Mouse (Mus musculus): ENCODE measurements at regions not wholly inside any gene's neighbourhood (a gene's known extent, or its start where the extent isn't known, plus 50 kb on each side); places are given as distances from the start of the nearest gene placed in this dataset.

- Histone ChIP-seq H3K4me3 (replicated peaks) (no peak overlapping the region), H3K36me3 (ENCODE audit: control insufficient read depth) (no peaks in the 10 kb centered on the region), H3K27me3 (ENCODE audit: control insufficient read depth) (no peaks in the 10 kb centered on the region), H3K4me1 (ENCODE audit: control insufficient read depth) (no peaks in the 10 kb centered on the region), H3K9me3 (ENCODE audit: control insufficient read depth, low read length) (no peaks in the 10 kb centered on the region)
- TF ChIP-seq TAL1 (IDR thresholded peaks at IDR 0.05; ENCODE audit: low read length) (no peak), GATA1 (IDR thresholded peaks at IDR 0.05; ENCODE audit: low read length) (no peak)
Observed at GRCm38 (mm10) chr13:52154844-52155587, 308.5 kb downstream of the Gadd45g start.

GRCm38 (mm10) chr13:52155588-52156086 is 309.2 kb downstream of the Gadd45g start:
- no peak overlapping the region for H3K4me3 ChIP-seq (replicated peaks)

GRCm38 (mm10) chr13:52162676-52163075 is 316.2 kb downstream of the Gadd45g start:
- Histone ChIP-seq H3K27me3 (ENCODE audit: control insufficient read depth) (no peaks in the 10 kb centered on the region), H3K4me1 (ENCODE audit: control insufficient read depth) (no peaks in the 10 kb centered on the region), H3K9me3 (ENCODE audit: control insufficient read depth, low read length) (no peaks in the 10 kb centered on the region), H3K4me3 (replicated peaks) (no peak overlapping the region), H3K36me3 (ENCODE audit: control insufficient read depth) (no peaks in the 10 kb centered on the region)
- TF ChIP-seq GATA1 (IDR thresholded peaks at IDR 0.05; ENCODE audit: low read length) (no peak), TAL1 (IDR thresholded peaks at IDR 0.05; ENCODE audit: low read length) (no peak)

More at GRCm38 (mm10) chr13:52155588-52156086, 309.2 kb downstream of the Gadd45g start:
- TF ChIP-seq TAL1 (IDR thresholded peaks at IDR 0.05; ENCODE audit: low read length): no peak
- TF ChIP-seq GATA1 (IDR thresholded peaks at IDR 0.05; ENCODE audit: low read length): no peak
- Histone ChIP-seq H3K27me3 (ENCODE audit: control insufficient read depth) (no peaks in the 10 kb centered on the region), H3K36me3 (ENCODE audit: control insufficient read depth) (no peaks in the 10 kb centered on the region), H3K9me3 (ENCODE audit: control insufficient read depth, low read length) (no peaks in the 10 kb centered on the region), H3K4me1 (ENCODE audit: control insufficient read depth) (no peaks in the 10 kb centered on the region)

GRCm38 (mm10) chr13:52165531-52165930 is 319.1 kb downstream of the Gadd45g start:
- Histone ChIP-seq H3K4me3 (replicated peaks) (no peak overlapping the region), H3K36me3 (ENCODE audit: control insufficient read depth) (no peaks in the 10 kb centered on the region), H3K27me3 (ENCODE audit: control insufficient read depth) (no peaks in the 10 kb centered on the region), H3K4me1 (ENCODE audit: control insufficient read depth) (no peaks in the 10 kb centered on the region), H3K9me3 (ENCODE audit: control insufficient read depth, low read length) (no peaks in the 10 kb centered on the region)
- TF ChIP-seq GATA1 (IDR thresholded peaks at IDR 0.05; ENCODE audit: low read length) (no peak), TAL1 (IDR thresholded peaks at IDR 0.05; ENCODE audit: low read length) (no peak)

GRCm38 (mm10) chr13:52167968-52168367 is 321.5 kb downstream of the Gadd45g start:
- Histone ChIP-seq H3K36me3 (ENCODE audit: control insufficient read depth) (no peaks in the 10 kb centered on the region), H3K4me3 (replicated peaks) (no peak overlapping the region), H3K4me1 (ENCODE audit: control insufficient read depth) (no peaks in the 10 kb centered on the region), H3K9me3 (ENCODE audit: control insufficient read depth, low read length) (no peaks in the 10 kb centered on the region), H3K27me3 (ENCODE audit: control insufficient read depth) (no peaks in the 10 kb centered on the region)
- TF ChIP-seq TAL1 (IDR thresholded peaks at IDR 0.05; ENCODE audit: low read length): no peak
- no peak for TF ChIP-seq GATA1 (IDR thresholded peaks at IDR 0.05; ENCODE audit: low read length)

- no peaks in the 10 kb centered on the region for H3K27me3 ChIP-seq (ENCODE audit: control insufficient read depth)
- no peaks in the 10 kb centered on the region for H3K4me1 ChIP-seq (ENCODE audit: control insufficient read depth)
- no peaks in the 10 kb centered on the region for H3K36me3 ChIP-seq (ENCODE audit: control insufficient read depth)
- no peak for TF ChIP-seq TAL1 (IDR thresholded peaks at IDR 0.05; ENCODE audit: low read length)
- no peak for TF ChIP-seq GATA1 (IDR thresholded peaks at IDR 0.05; ENCODE audit: low read length)
- H3K9me3 ChIP-seq (ENCODE audit: control insufficient read depth, low read length): no peaks in the 10 kb centered on the region
- H3K4me3 ChIP-seq (replicated peaks): no peak overlapping the region
Observed at GRCm38 (mm10) chr13:52172706-52173346, 326.3 kb downstream of the Gadd45g start.

- no peaks in the 10 kb centered on the region for H3K27me3 ChIP-seq (ENCODE audit: control insufficient read depth)
- TF ChIP-seq GATA1 (IDR thresholded peaks at IDR 0.05; ENCODE audit: low read length) (no peak), TAL1 (IDR thresholded peaks at IDR 0.05; ENCODE audit: low read length) (no peak)
Observed at GRCm38 (mm10) chr13:52175665-52176064, 329.2 kb downstream of the Gadd45g start.

GRCm38 (mm10) chr13:52179977-52180376 is 333.5 kb downstream of the Gadd45g start:
- no peak for TF ChIP-seq TAL1 (IDR thresholded peaks at IDR 0.05; ENCODE audit: low read length)
- TF ChIP-seq GATA1 (IDR thresholded peaks at IDR 0.05; ENCODE audit: low read length): no peak
- Histone ChIP-seq H3K4me3 (replicated peaks) (no peak overlapping the region), H3K9me3 (ENCODE audit: control insufficient read depth, low read length) (no peaks in the 10 kb centered on the region), H3K36me3 (ENCODE audit: control insufficient read depth) (no peaks in the 10 kb centered on the region), H3K27me3 (ENCODE audit: control insufficient read depth) (no peaks in the 10 kb centered on the region), H3K4me1 (ENCODE audit: control insufficient read depth) (no peaks in the 10 kb centered on the region)

More at GRCm38 (mm10) chr13:52175665-52176064, 329.2 kb downstream of the Gadd45g start:
- Histone ChIP-seq H3K36me3 (ENCODE audit: control insufficient read depth) (no peaks in the 10 kb centered on the region), H3K4me1 (ENCODE audit: control insufficient read depth) (no peaks in the 10 kb centered on the region), H3K9me3 (ENCODE audit: control insufficient read depth, low read length) (no peaks in the 10 kb centered on the region), H3K4me3 (replicated peaks) (no peak overlapping the region)

GRCm38 (mm10) chr13:52183635-52184034 is 337.2 kb downstream of the Gadd45g start:
- Histone ChIP-seq H3K27me3 (ENCODE audit: control insufficient read depth) (no peaks in the 10 kb centered on the region), H3K36me3 (ENCODE audit: control insufficient read depth) (no peaks in the 10 kb centered on the region), H3K9me3 (ENCODE audit: control insufficient read depth, low read length) (no peaks in the 10 kb centered on the region), H3K4me3 (replicated peaks) (no peak overlapping the region), H3K4me1 (ENCODE audit: control insufficient read depth) (no peaks in the 10 kb centered on the region)
- no peak for TF ChIP-seq TAL1 (IDR thresholded peaks at IDR 0.05; ENCODE audit: low read length)
- TF ChIP-seq GATA1 (IDR thresholded peaks at IDR 0.05; ENCODE audit: low read length): no peak

All from erythroblast, embryonic 14.5 days (primary cell).